Mouse (Mus musculus) hindlimb bud, embryonic 11.5 days (tissue): ENCODE results near the gene Chml.

Source experiments
- DNase-seq: peaks from one replicate; pipeline ENCODE4 v3.0.0-alpha.2; 2012; ENCODE audit warnings: low read depth, low spot score; ENCODE audit errors: extremely low spot score

Chml gene

DNA sequence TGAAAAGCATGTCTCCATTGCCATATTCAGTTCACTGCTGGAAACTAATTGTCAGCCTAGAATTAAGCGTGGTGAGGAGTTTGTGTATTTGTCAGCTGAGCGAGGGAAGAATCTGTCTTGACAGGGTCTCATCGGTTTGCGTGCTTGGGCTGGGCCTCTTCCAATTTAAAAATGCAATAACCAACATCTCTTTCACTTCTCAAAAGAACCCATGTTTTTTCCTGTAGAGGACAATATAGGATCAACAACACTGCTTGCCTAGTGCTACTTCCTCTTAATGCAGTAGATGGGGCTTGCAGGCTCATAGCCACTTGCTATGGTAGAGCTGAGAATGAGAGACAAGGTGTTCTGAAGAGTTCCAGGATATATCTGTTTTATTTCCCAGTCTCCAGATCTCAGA, 32.8 kb downstream of the Chml start:
- DNase-seq = no peak

DNA sequence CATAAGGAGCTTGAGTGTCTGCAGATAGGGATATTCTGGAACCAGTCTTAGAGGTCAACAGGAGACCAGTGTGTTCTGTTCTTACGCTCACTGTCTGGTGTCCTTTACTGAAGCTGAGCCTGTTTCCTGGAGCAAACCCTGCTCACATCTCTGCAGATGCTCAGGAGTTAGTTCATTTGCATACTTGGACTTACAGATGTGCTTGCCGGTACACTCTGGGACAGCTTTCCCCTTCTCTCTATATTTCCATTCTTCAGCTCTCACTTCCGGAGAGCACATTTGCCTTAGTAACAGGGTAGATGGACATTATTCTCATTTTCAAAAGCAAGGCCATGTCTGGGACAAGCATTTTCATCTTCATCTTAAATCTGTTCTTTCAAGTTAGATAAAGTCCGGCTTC, 44.1 kb downstream of the Chml start:
- no peak for DNase-seq

DNA sequence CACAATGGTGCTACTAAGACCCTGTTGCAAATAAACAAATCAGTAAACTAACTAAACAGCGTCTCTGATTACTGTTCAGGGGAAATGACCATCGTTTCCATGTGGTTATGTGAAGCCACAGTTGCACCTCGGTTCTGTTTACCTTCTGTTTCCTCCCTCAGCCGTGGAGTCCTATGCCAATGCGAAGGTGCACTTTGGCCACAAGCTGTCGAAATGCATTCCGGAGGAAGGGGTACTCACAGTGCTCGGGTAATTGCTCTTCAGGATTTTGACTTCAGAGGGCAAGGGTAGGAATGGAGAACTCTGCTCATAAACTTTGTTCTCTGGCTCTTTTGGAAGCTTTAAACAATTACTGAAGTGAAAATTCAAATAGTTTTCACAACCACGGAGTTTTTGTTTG, 45.7 kb downstream of the Chml start:
- no peak for DNase-seq

DNA sequence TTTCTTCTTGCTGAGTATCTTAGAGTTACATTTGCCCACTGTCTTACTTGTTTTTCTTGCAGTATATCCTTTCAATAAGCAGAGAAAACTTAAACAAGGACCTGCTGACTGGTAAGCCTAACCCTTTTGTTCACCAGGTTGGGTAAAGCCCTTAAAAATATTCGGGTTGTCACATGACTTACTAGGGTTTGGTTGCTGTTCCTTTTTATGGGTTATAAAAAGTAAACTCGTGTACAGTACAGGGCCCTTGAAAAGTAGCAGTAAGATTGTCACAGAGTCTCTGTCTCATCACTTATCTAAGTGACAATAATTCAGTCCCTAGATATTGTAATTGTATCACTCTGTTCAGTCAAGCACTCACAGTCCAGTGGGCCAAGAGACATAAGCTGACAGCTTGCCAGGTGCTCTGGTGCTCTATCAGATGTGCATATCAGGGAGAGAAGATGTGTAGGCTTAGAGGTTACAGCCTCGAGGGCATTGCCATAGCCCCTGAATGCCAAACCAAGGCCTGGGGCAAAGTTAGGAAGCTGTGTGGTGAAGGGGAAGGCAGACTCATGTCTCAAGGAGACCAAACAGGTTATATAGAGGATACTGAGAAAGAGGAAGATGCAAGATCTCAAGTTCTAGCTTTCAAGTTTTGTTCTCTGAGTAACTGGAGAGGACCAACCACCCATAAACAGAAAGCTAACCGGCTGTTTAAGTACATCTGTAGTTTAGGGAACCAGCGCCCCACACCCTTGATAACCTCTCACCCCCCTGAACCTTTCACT, 49.0 kb downstream of the Chml start:
- DNase-seq = no peak

DNA sequence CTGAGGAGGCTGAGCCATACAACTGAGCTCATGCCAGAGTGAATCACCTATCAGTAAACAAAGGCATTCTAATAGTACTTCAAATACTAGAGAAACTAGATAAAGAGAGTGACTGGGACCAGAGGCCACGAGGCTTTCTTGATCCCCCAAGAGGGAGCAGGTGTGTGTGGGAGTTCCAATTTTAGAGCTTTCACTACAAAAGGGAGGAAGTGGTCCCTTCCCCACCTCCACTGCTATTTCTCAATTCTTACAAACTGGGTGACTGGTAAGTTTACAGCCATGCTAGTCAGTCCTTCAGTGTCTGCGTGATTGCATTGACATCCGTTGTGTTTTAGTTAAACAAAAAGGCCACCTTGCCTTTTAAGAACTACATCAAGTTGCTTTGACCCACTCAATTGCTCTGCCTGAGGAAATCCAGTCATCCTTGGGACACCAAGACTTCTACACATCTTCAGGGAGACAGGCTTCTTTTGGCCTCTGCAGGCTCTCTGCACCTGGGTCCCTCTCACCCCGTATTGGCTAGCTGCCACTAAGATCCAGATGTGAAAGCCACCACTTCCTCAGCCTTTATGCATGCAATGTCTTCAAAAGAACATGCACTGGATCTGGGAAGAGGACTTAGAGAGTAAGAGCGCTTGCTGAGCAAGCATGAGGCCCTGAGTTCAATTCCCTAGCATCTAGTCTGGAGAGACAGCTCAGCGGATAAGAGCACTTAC, 52.1 kb downstream of the Chml start:
- DNase-seq = no peak

DNA sequence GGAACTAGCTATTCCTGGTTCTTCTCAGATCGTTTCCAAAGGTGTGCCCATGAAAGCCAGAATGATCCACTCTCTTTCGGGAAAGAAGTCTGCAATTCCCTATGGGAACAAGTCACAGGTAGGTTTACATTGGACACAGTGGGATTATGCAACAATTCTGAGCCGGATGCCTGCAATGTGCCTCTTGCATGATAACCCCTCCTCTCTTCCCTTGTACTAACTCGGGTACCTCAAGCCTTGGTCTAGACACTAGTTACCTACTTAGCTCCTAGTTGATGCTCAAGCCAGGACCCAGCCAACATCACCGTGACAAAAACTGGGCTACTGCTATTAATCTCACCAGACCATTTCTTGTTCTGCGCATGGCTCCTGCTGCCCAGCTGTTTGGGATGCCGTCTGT, 53.6 kb downstream of the Chml start:
- DNase-seq = no peak

DNA sequence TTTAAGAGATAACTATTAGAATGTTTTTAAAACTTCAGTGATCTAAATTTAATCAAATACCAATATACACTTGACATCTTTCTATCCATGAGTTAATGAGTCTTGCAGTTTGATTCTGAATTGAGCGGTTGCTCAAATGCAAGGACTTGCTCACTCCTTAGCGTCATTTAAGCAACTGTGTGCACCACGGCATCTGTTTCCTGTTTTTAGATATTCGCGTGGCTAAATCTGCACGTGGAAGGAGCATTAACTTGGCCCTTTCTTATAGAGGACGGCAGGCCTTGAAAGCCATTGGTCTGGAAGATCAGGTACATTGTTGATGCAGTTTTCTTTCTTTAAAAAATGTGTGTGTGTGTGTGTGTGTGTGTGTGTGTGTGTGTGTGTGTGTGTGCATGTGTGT, 55.0 kb downstream of the Chml start:
- no peak for DNase-seq

DNA sequence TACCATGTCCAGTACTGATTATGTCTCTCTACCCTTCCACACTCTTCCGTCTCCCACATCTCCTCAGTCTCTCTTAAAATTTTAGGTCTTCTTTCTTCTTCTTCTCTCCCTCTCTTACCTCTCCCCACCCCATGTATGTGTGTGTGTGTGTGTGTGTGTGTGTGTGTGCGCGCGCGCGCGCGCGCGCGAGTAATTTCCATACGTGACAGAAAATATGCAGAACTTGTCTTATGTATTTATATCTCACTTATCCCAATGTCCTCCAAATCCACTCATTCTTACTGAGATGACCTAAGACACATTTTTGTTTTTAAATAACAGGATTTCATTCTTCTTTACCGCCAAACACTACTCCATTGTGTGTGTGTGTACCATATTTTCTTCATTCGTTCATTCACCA, 60.2 kb downstream of the Chml start:
- DNase-seq = no peak
